Mouse (Mus musculus): ENCODE results near the gene Mdm4. TPM values are rescaled to one million over a fixed set of nuclear protein-coding genes. Genes with fewer than 3 reads are reported as not detected.

Mdm4 gene
- 41.9 and 46.5 TPM in 2 replicates for polyA plus RNA-seq (2015; fragmentation: Nextera tagmentation; extraction: Ambion mirVana)

DNA sequence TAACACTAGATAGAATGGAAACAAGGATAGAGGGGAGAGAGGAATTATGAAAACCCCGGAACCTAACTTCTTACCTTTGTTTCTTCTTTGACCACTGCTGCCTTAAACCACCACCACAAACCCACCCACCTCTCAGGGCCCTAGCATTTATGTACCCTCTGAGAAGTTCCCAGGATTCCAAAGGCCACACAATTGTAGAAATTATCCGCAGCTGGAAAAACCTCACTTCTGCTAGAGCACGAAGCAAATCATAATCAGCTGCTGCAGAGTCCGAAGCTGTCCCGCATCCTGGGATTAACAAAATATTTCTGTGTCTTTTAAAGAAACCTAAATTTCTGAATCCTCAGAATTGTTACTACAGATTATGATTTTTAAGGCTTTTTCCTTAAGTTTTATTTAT is at the start of gene Mdm4:
Gene Mdm4 (minus strand): TSS at position 101 of the 400 bp plus-strand sequence.
- WGBS = 72% methylated on average over 5 of the region's 5 CpGs

DNA sequence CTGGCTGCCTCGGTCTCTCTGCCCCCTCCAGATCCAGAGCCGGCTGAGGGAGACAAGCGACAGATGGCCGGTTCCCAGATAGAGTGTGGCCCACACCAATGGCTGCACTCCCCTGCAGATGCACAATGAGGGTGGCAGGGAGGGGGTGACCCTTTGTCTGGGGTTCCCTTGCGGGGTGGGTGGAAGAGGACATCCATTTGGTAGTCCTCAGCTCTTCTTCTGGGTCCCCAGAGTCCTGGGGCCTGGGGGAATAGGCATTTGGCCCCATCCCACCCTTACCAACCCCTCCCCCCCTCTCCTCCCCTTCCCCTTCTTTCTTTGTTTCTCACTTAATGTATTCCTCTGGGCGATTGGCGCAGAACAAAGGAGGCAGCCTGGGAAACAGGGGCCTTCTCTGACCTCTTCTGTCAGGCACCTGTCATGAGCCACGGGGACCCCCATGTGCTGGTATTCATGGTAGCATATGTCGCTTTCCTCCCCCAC is 49.8 kb upstream of the Mdm4 start:
- Histone ChIP-seq H3K27me3 (no peaks in the 10 kb centered on the region), H3K4me2 (no peak overlapping the region), H3K4me1 (peaks cover 24% of the 10 kb centered on the region), H3K36me3 (peaks cover 51% of the 10 kb centered on the region), H3K4me3 (no peak overlapping the region), H3K9ac (no peak overlapping the region), H3K27ac (no peak overlapping the region), H3K9me3 (no peaks in the 10 kb centered on the region)
- 36% methylated on average over 9 of the region's 9 CpGs for whole genome bisulfite sequencing
- no peak for ATAC-seq (ENCODE audit: insufficient number of reproducible peaks, insufficient read depth, low FRiP score, low TSS enrichment, low read depth)

More for the DNA sequence above, at the start of gene Mdm4:
- Histone ChIP-seq H3K9ac (no peak within 1 kb of the TSS), H3K4me3 (no peak within 1 kb of the TSS), H3K27me3 (no peaks in the 10 kb centered on the region), H3K9me3 (no peaks in the 10 kb centered on the region), H3K4me1 (peaks cover 7% of the 10 kb centered on the region; the same call in 1 of the 2 replicates), H3K4me2 (no peak within 1 kb of the TSS), H3K36me3 (no peaks in the 10 kb centered on the region), H3K27ac (no peak within 1 kb of the TSS)
- ATAC-seq (ENCODE audit: insufficient number of reproducible peaks, insufficient read depth, low FRiP score, low TSS enrichment, low read depth) = no peak

- no peak for ATAC-seq (ENCODE audit: insufficient number of reproducible peaks, insufficient read depth, low FRiP score, low TSS enrichment, low read depth)
- no peak overlapping the region for H3K27ac ChIP-seq
These were observed 49.1 kb upstream of the Mdm4 start for GRCm38 (mm10) chr1:133079509-133079908.

GRCm38 (mm10) chr1:133078338-133078727 is 48.0 kb upstream of the Mdm4 start:
- Histone ChIP-seq H3K4me2 (no peak overlapping the region), H3K36me3 (peaks cover 54% of the 10 kb centered on the region), H3K4me1 (peaks cover 20% of the 10 kb centered on the region), H3K9ac (no peak overlapping the region), H3K27ac (no peak overlapping the region), H3K9me3 (no peaks in the 10 kb centered on the region), H3K27me3 (no peaks in the 10 kb centered on the region), H3K4me3 (no peak overlapping the region)
- 53% methylated on average over 1 of the region's 1 CpGs for WGBS
- ATAC-seq (ENCODE audit: insufficient number of reproducible peaks, insufficient read depth, low FRiP score, low TSS enrichment, low read depth) = no peak

More at GRCm38 (mm10) chr1:133079509-133079908, 49.1 kb upstream of the Mdm4 start:
- 80% methylated on average over 7 of the region's 7 CpGs for WGBS
- H3K9ac ChIP-seq = no peak overlapping the region
- no peaks in the 10 kb centered on the region for H3K27me3 ChIP-seq
- no peak overlapping the region for H3K4me2 ChIP-seq
- H3K36me3 ChIP-seq = peaks cover 55% of the 10 kb centered on the region
- no peak overlapping the region for H3K4me3 ChIP-seq
- H3K9me3 ChIP-seq = no peaks in the 10 kb centered on the region
- peaks cover 23% of the 10 kb centered on the region for H3K4me1 ChIP-seq

GRCm38 (mm10) chr1:133077606-133078337 is 47.4 kb upstream of the Mdm4 start:
- ATAC-seq (ENCODE audit: insufficient number of reproducible peaks, insufficient read depth, low FRiP score, low TSS enrichment, low read depth) = no peak; the same call in 1 of the 2 replicates
- H3K36me3 ChIP-seq = peaks cover 52% of the 10 kb centered on the region
- 54% methylated on average over 11 of the region's 12 CpGs for WGBS
- H3K9ac ChIP-seq = no peak overlapping the region
- H3K4me3 ChIP-seq = no peak overlapping the region
- no peaks in the 10 kb centered on the region for H3K27me3 ChIP-seq
- peak overlapping the region; percentile 34 for H3K27ac ChIP-seq
- H3K4me1 ChIP-seq = peaks cover 20% of the 10 kb centered on the region
- no peaks in the 10 kb centered on the region for H3K9me3 ChIP-seq
- no peak overlapping the region for H3K4me2 ChIP-seq

GRCm38 (mm10) chr1:133076681-133077514 is 46.5 kb upstream of the Mdm4 start:
- Histone ChIP-seq H3K4me2 (no peak overlapping the region), H3K27ac (0 out of 2 replicates have a peak overlapping the region, but pooled peaks have one; percentile 34)
- ATAC-seq (ENCODE audit: insufficient number of reproducible peaks, insufficient read depth, low FRiP score, low TSS enrichment, low read depth) = no peak

GRCm38 (mm10) chr1:133075651-133076400 is 45.5 kb upstream of the Mdm4 start:
- Histone ChIP-seq H3K27ac (no peak overlapping the region), H3K4me2 (no peak overlapping the region), H3K4me3 (no peak overlapping the region), H3K36me3 (peaks cover 40% of the 10 kb centered on the region), H3K27me3 (no peaks in the 10 kb centered on the region), H3K9me3 (no peaks in the 10 kb centered on the region), H3K9ac (no peak overlapping the region), H3K4me1 (peaks cover 25% of the 10 kb centered on the region)
- WGBS = 81% methylated on average over 6 of the region's 6 CpGs
- no peak for ATAC-seq (ENCODE audit: insufficient number of reproducible peaks, insufficient read depth, low FRiP score, low TSS enrichment, low read depth)

More at GRCm38 (mm10) chr1:133076681-133077514, 46.5 kb upstream of the Mdm4 start:
- 55% methylated on average over 20 of the region's 20 CpGs for WGBS
- Histone ChIP-seq H3K9ac (no peak overlapping the region), H3K36me3 (peaks cover 49% of the 10 kb centered on the region), H3K4me3 (no peak overlapping the region), H3K4me1 (peaks cover 21% of the 10 kb centered on the region), H3K9me3 (no peaks in the 10 kb centered on the region), H3K27me3 (no peaks in the 10 kb centered on the region)

GRCm38 (mm10) chr1:133074541-133074940 is 44.2 kb upstream of the Mdm4 start:
- H3K9me3 ChIP-seq = no peaks in the 10 kb centered on the region
- H3K4me3 ChIP-seq = no peak overlapping the region
- H3K27me3 ChIP-seq = no peaks in the 10 kb centered on the region
- H3K4me1 ChIP-seq = peaks cover 35% of the 10 kb centered on the region
- no peak overlapping the region for H3K27ac ChIP-seq
- H3K4me2 ChIP-seq = no peak overlapping the region
- ATAC-seq (ENCODE audit: insufficient number of reproducible peaks, insufficient read depth, low FRiP score, low TSS enrichment, low read depth) = no peak
- no peak overlapping the region for H3K9ac ChIP-seq
- H3K36me3 ChIP-seq = peaks cover 31% of the 10 kb centered on the region
- WGBS = 94% methylated on average over 13 of the region's 13 CpGs

GRCm38 (mm10) chr1:133073327-133073856 is 43.0 kb upstream of the Mdm4 start:
- 0 out of 2 replicates have a peak overlapping the region, but pooled peaks have one; percentile 21 for H3K9ac ChIP-seq
- WGBS = 43% methylated on average over 9 of the region's 9 CpGs
- H3K4me2 ChIP-seq = no peak overlapping the region
- H3K27me3 ChIP-seq = no peaks in the 10 kb centered on the region
- H3K4me3 ChIP-seq = no peak overlapping the region
- H3K27ac ChIP-seq = 0 out of 2 replicates have a peak overlapping the region, but pooled peaks have one; percentile 33
- peaks cover 26% of the 10 kb centered on the region for H3K36me3 ChIP-seq
- no peaks in the 10 kb centered on the region for H3K9me3 ChIP-seq
- peaks cover 38% of the 10 kb centered on the region for H3K4me1 ChIP-seq
- ATAC-seq (ENCODE audit: insufficient number of reproducible peaks, insufficient read depth, low FRiP score, low TSS enrichment, low read depth) = no peak

DNA sequence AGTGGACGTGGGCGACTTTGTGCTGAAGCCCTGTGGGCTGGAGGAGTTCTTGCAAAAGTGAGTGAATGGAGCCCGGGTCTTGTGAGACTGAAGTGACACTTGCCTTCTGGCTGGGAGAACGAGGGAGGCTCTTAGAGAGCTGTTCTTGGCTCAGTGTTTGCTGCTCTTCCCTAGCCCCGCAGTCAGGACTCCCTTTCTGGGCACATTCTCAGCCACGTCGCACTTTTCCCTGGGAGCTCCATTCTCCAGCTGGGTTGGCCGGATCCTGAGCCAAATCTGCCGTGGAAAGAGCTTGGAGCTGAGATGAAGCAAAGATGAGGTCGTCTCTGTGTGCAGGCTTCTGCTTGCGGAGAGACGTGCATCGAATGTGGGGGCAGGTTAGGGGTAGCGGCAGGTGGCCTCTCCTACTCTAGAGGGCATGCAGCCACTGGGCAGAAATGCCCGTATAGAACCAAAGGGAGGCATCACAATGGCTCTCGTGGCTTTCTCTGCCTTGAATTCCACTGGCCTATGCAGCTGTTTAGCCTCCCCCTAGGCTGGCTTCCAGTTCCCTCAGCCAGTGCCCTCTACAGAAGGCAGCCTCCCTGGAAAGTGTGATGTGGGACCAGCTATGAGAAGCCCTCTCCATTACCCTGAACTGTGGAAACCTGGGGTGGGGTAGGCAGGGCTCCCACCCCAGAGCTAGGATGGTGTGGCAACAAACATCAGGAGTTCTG is 41.5 kb upstream of the Mdm4 start:
- peaks cover 33% of the 10 kb centered on the region for H3K36me3 ChIP-seq
- 71% methylated on average over 16 of the region's 16 CpGs for WGBS
- H3K9me3 ChIP-seq = no peaks in the 10 kb centered on the region
- H3K27ac ChIP-seq = peak overlapping the region; percentile 33; the same call in 1 of the 2 replicates
- H3K4me1 ChIP-seq = peaks cover 29% of the 10 kb centered on the region
- H3K27me3 ChIP-seq = no peaks in the 10 kb centered on the region
- H3K4me2 ChIP-seq = no peak overlapping the region
- no peak overlapping the region for H3K9ac ChIP-seq
- no peak for ATAC-seq (ENCODE audit: insufficient number of reproducible peaks, insufficient read depth, low FRiP score, low TSS enrichment, low read depth)
- no peak overlapping the region for H3K4me3 ChIP-seq

Measured in embryonic facial prominence, embryonic 13.5 days (tissue).